Mouse (Mus musculus): ENCODE measurements around the gene Cinp. TPM values are rescaled to one million over a fixed set of nuclear protein-coding genes. Genes with fewer than 3 reads are reported as not detected.

Cinp gene
- total RNA-seq, 1 experiment = 86.5 TPM

GRCm38 (mm10) chr12:110921572-110921971 lies 32.6 kb upstream of the Cinp start:
- Histone ChIP-seq H3K4me1 (ENCODE audit: control insufficient read depth in 2 of 2, insufficient read depth in 2 of 2, low read length in 2 of 2, poor library complexity in 1 of 2) (no peaks in the 10 kb centered on the region), H3K4me3 (ENCODE audit: insufficient read depth in 1 of 2, low read depth in 1 of 2, low read length in 2 of 2, poor library complexity in 1 of 2, severe bottlenecking in 1 of 2) (no peak overlapping the region), H3K9ac (ENCODE audit: insufficient read depth, low read depth, low read length, poor library complexity, severe bottlenecking) (no peak overlapping the region), H3K9me3 (ENCODE audit: control insufficient read depth, insufficient read depth, low read depth, low read length) (no peaks in the 10 kb centered on the region), H3K27ac (ENCODE audit: insufficient read depth, low read depth, low read length, poor library complexity, severe bottlenecking) (no peak overlapping the region), H3K36me3 (ENCODE audit: control insufficient read depth, insufficient read depth, low read length, poor library complexity, severe bottlenecking) (peaks cover 3% of the 10 kb centered on the region; the same call in 1 of the 2 replicates)
- in situ Hi-C loops (cut with MboI; ENCODE audit: low sequenced_read_pairs in 2 of 2, unreplicated experiment in 2 of 2) = no loop called here
- no peak for TF ChIP-seq ZNF384 (IDR thresholded peaks at IDR 0.05; ENCODE audit: low read depth, low read length)
- no peak for TF ChIP-seq MAFK (IDR thresholded peaks at IDR 0.05; ENCODE audit: insufficient read depth, low read depth, low read length)
- TF ChIP-seq HCFC1 (IDR thresholded peaks at IDR 0.05; ENCODE audit: borderline replicate concordance, insufficient read depth, low read length) = no peak
- TF ChIP-seq CHD2 (IDR thresholded peaks at IDR 0.05; ENCODE audit: low read depth, low read length) = no peak
- TF ChIP-seq ZC3H11A (IDR thresholded peaks at IDR 0.05; ENCODE audit: borderline replicate concordance, low read depth, low read length) = no peak
- no peak for DNase-seq (ENCODE audit: low read depth, low spot score)

DNA sequence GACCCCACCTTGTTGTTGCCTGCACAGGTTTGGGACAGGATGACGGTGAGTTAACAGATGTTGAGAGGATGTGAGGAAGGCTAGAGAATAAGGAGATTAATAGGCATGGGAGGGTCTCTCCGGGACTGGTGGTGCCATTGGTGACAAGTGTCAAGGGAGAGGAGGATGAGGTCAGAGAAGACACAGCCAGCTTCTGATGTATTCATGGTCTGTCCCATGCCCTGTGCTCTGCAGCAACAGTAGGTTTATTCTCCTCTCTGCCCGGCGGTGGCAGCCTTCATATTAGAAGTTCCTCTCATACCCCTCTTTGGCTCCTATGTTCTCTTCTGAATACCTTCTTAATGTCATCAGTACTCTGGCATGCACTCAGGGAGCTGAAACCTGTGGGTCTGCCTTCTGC lies 31.3 kb upstream of the Cinp start:
- Histone ChIP-seq H3K9ac (ENCODE audit: insufficient read depth, low read depth, low read length, poor library complexity, severe bottlenecking) (no peak overlapping the region), H3K27ac (ENCODE audit: insufficient read depth, low read depth, low read length, poor library complexity, severe bottlenecking) (no peak overlapping the region), H3K4me1 (ENCODE audit: control insufficient read depth in 2 of 2, insufficient read depth in 2 of 2, low read length in 2 of 2, poor library complexity in 1 of 2) (no peaks in the 10 kb centered on the region), H3K36me3 (ENCODE audit: control insufficient read depth, insufficient read depth, low read length, poor library complexity, severe bottlenecking) (peaks cover 5% of the 10 kb centered on the region; the same call in 1 of the 2 replicates), H3K9me3 (ENCODE audit: control insufficient read depth, insufficient read depth, low read depth, low read length) (no peaks in the 10 kb centered on the region), H3K4me3 (ENCODE audit: insufficient read depth in 1 of 2, low read depth in 1 of 2, low read length in 2 of 2, poor library complexity in 1 of 2, severe bottlenecking in 1 of 2) (no peak overlapping the region)
- in situ Hi-C loops (cut with MboI; ENCODE audit: low sequenced_read_pairs in 2 of 2, unreplicated experiment in 2 of 2) = no loop called here
- no peak for TF ChIP-seq MAFK (IDR thresholded peaks at IDR 0.05; ENCODE audit: insufficient read depth, low read depth, low read length)
- no peak for TF ChIP-seq ZC3H11A (IDR thresholded peaks at IDR 0.05; ENCODE audit: borderline replicate concordance, low read depth, low read length)
- TF ChIP-seq HCFC1 (IDR thresholded peaks at IDR 0.05; ENCODE audit: borderline replicate concordance, insufficient read depth, low read length) = no peak
- TF ChIP-seq CHD2 (IDR thresholded peaks at IDR 0.05; ENCODE audit: low read depth, low read length) = no peak
- TF ChIP-seq ZNF384 (IDR thresholded peaks at IDR 0.05; ENCODE audit: low read depth, low read length) = no peak
- DNase-seq (ENCODE audit: low read depth, low spot score) = no peak

GRCm38 (mm10) chr12:110915761-110916160 lies 26.8 kb upstream of the Cinp start:
- no peak overlapping the region for H3K4me3 ChIP-seq (ENCODE audit: insufficient read depth in 1 of 2, low read depth in 1 of 2, low read length in 2 of 2, poor library complexity in 1 of 2, severe bottlenecking in 1 of 2)
- no peak for TF ChIP-seq ZNF384 (IDR thresholded peaks at IDR 0.05; ENCODE audit: low read depth, low read length)
- no peak for TF ChIP-seq MAFK (IDR thresholded peaks at IDR 0.05; ENCODE audit: insufficient read depth, low read depth, low read length)
- no peak for TF ChIP-seq HCFC1 (IDR thresholded peaks at IDR 0.05; ENCODE audit: borderline replicate concordance, insufficient read depth, low read length)
- no peak for TF ChIP-seq CHD2 (IDR thresholded peaks at IDR 0.05; ENCODE audit: low read depth, low read length)
- TF ChIP-seq ZC3H11A (IDR thresholded peaks at IDR 0.05; ENCODE audit: borderline replicate concordance, low read depth, low read length) = no peak
- H3K9ac ChIP-seq (ENCODE audit: insufficient read depth, low read depth, low read length, poor library complexity, severe bottlenecking) = no peak overlapping the region
- no peak overlapping the region for H3K27ac ChIP-seq (ENCODE audit: insufficient read depth, low read depth, low read length, poor library complexity, severe bottlenecking)
- in situ Hi-C loops (cut with MboI; ENCODE audit: low sequenced_read_pairs in 2 of 2, unreplicated experiment in 2 of 2) = no loop called here
- DNase-seq (ENCODE audit: low read depth, low spot score) = no peak
- H3K4me1 ChIP-seq (ENCODE audit: control insufficient read depth in 2 of 2, insufficient read depth in 2 of 2, low read length in 2 of 2, poor library complexity in 1 of 2) = no peaks in the 10 kb centered on the region
- no peaks in the 10 kb centered on the region for H3K9me3 ChIP-seq (ENCODE audit: control insufficient read depth, insufficient read depth, low read depth, low read length)
- peaks cover 5% of the 10 kb centered on the region; the same call in 1 of the 2 replicates for H3K36me3 ChIP-seq (ENCODE audit: control insufficient read depth, insufficient read depth, low read length, poor library complexity, severe bottlenecking)

- Histone ChIP-seq H3K4me3 (ENCODE audit: insufficient read depth in 1 of 2, low read depth in 1 of 2, low read length in 2 of 2, poor library complexity in 1 of 2, severe bottlenecking in 1 of 2) (no peak overlapping the region), H3K9me3 (ENCODE audit: control insufficient read depth, insufficient read depth, low read depth, low read length) (no peaks in the 10 kb centered on the region)
- no peak for DNase-seq (ENCODE audit: low read depth, low spot score)
Measured at GRCm38 (mm10) chr12:110909962-110910361, 21.0 kb upstream of the Cinp start.

DNA sequence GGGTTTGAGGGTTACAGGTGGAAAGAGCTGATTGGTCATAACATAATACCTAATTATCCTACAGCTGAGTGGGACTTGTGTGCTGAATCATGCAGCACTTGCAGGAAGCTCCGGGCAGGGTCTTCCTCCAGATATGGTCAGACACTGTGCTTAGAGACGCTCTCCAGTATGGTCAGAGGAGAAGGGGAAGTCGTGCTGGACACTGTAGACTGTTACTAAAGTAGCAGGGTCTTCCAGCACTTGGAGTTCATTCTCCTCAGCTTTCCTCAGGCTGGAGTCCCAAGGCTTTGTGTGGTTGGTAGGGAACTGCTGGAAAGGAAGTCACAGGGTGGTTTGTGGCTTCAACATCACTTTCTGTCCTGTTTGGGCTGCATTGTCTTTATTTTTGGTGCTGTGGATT lies 18.9 kb upstream of the Cinp start:
- Histone ChIP-seq H3K4me3 (ENCODE audit: insufficient read depth in 1 of 2, low read depth in 1 of 2, low read length in 2 of 2, poor library complexity in 1 of 2, severe bottlenecking in 1 of 2) (no peak overlapping the region), H3K27ac (ENCODE audit: insufficient read depth, low read depth, low read length, poor library complexity, severe bottlenecking) (no peak overlapping the region), H3K9me3 (ENCODE audit: control insufficient read depth, insufficient read depth, low read depth, low read length) (no peaks in the 10 kb centered on the region), H3K36me3 (ENCODE audit: control insufficient read depth, insufficient read depth, low read length, poor library complexity, severe bottlenecking) (no peaks in the 10 kb centered on the region), H3K4me1 (ENCODE audit: control insufficient read depth in 2 of 2, insufficient read depth in 2 of 2, low read length in 2 of 2, poor library complexity in 1 of 2) (no peaks in the 10 kb centered on the region), H3K9ac (ENCODE audit: insufficient read depth, low read depth, low read length, poor library complexity, severe bottlenecking) (no peak overlapping the region)
- TF ChIP-seq HCFC1 (IDR thresholded peaks at IDR 0.05; ENCODE audit: borderline replicate concordance, insufficient read depth, low read length) = no peak
- TF ChIP-seq ZNF384 (IDR thresholded peaks at IDR 0.05; ENCODE audit: low read depth, low read length) = no peak
- in situ Hi-C loops (cut with MboI; ENCODE audit: low sequenced_read_pairs in 2 of 2, unreplicated experiment in 2 of 2) = no loop called here
- no peak for DNase-seq (ENCODE audit: low read depth, low spot score)

More at GRCm38 (mm10) chr12:110909962-110910361, 21.0 kb upstream of the Cinp start:
- TF ChIP-seq ZNF384 (IDR thresholded peaks at IDR 0.05; ENCODE audit: low read depth, low read length) (no peak), CHD2 (IDR thresholded peaks at IDR 0.05; ENCODE audit: low read depth, low read length) (no peak), ZC3H11A (IDR thresholded peaks at IDR 0.05; ENCODE audit: borderline replicate concordance, low read depth, low read length) (no peak), HCFC1 (IDR thresholded peaks at IDR 0.05; ENCODE audit: borderline replicate concordance, insufficient read depth, low read length) (no peak), MAFK (IDR thresholded peaks at IDR 0.05; ENCODE audit: insufficient read depth, low read depth, low read length) (no peak)
- no peaks in the 10 kb centered on the region for H3K4me1 ChIP-seq (ENCODE audit: control insufficient read depth in 2 of 2, insufficient read depth in 2 of 2, low read length in 2 of 2, poor library complexity in 1 of 2)
- H3K27ac ChIP-seq (ENCODE audit: insufficient read depth, low read depth, low read length, poor library complexity, severe bottlenecking) = no peak overlapping the region
- in situ Hi-C loops (cut with MboI; ENCODE audit: low sequenced_read_pairs in 2 of 2, unreplicated experiment in 2 of 2) = no loop called here
- no peaks in the 10 kb centered on the region for H3K36me3 ChIP-seq (ENCODE audit: control insufficient read depth, insufficient read depth, low read length, poor library complexity, severe bottlenecking)
- H3K9ac ChIP-seq (ENCODE audit: insufficient read depth, low read depth, low read length, poor library complexity, severe bottlenecking) = no peak overlapping the region
